Mouse (Mus musculus) erythroblast, adult 5-6 weeks (primary cell): Measurements from ENCODE around the gene Fam193a. TPM values are rescaled to one million over a fixed set of nuclear protein-coding genes. Genes with fewer than 3 reads are reported as not detected.

Source experiments
- ATAC-seq: replicated peaks from 2 replicates; pipeline ENCODE4 v1.8.0; 2016; ENCODE audit warnings: moderate number of reproducible peaks, mild to moderate bottlenecking, moderate TSS enrichment, inconsistent platforms; ENCODE audit not compliant: poor library complexity, low FRiP score, severe bottlenecking
- total RNA-seq, 2 experiments: library from RNA; stranded (forward) in 1 of 2; stranded (reverse) in 1 of 2; fragments of 150-400 nt in 1 of 2; fragments of 200-764, 138-1000 nt in 1 of 2; gene quantifications; 2 replicates each; pipeline versions ENCODE4 v1.2.3 to v1.2.4; 2015 to 2017; ENCODE audit warnings: low replicate concordance in 2 of 2

Gene Fam193a
- total RNA-seq, 2 experiments from 2014 or later: 12.5 to 18.1 TPM

DNA sequence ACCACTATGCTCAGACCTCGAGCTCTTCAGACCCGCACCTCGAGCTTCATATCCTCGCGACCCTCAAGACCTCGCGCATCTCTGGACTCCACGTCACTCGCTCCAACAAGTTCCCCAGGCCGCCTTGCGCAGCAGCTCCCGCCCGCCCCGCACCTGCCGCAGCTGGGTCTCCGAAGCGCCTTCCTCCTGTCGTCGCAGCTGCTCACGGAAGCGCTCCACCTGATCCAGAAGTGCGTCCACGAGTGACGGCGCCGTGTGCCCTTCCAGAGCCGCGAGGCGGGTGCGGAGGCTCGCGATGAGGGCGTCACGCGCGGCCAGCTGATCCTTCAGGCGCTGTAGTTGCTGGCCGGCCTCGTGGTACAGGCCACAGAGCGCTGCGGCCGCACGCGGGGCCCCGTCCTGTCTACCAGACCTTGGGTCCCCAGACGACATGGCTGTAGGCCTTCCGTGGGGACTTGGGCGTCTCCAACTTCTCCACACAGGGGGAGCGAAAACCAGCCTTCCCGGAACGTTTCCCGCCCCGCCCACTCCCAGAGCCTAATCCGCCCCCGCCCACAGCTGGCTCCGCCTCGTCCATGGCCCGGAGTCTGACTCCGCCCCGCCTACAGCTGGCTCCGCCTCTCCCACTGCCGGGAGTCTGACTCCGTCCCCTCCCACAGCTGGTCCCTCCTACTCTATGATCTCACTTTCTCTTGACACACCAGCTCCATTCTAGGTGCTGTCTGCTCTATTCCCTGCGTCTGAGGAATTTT lies 143.9 kb downstream of the Fam193a start, which contains the start of gene Tnip2:
TSS of gene Tnip2 (minus strand) at position 526 of the 752 bp plus-strand sequence.
- ATAC-seq: peak; percentile 96

DNA sequence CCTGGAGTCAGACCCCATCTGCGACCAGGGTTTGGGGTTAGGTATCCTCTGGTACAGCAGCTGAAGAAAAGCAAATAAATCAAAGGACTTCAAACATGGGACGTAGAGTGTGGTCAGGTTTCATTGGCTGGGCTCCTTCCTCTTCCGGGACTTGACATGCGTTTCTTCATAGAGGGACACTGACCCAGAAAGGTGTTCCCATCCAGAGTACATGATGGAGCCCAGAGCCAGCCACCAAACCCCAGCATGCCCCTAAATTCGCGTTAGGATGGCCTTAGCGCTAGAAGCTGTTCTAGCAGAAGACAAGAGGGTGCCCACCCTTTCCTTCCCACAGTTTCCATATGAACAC lies 144.5 kb downstream of the Fam193a start:
- ATAC-seq: no peak

DNA sequence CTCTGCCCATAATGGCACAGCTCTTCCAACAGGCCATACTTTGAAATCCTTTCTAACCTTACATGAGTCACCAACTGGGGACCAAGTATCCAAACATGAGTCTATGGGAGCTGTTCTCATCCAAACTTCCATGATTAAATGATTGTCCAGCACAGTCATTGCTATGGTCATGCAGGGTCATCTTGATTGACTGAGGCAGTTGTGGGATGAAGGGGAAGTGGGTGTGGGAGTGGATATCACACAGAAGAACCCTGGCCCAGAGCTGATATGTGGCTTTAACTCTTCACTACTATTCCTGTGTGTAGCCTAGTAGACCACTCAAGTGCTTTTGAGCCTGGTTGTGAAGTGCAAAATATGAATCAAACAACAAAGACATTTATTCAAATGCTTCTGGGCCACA lies 145.4 kb downstream of the Fam193a start:
- no peak for ATAC-seq

DNA sequence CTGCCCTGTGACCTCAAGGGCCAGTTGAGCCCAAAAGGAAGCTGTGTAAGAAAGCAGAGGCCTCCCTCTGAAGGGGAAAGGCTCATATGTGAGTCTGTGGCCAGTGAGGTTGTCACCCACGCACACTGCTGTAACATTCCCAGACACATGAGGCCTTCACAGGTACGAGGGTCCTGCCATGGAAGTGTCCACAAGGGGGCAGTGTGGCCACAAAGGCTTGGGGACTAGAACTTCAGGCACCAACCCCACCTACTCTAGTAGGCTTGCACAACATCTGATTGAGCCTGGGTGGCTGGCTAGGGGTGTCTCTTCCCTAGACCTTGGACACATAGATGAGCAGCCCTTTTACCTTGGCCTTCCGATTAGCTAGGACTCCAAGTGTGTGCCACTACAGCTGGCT lies 148.2 kb downstream of the Fam193a start:
- peak; percentile 58 for ATAC-seq

DNA sequence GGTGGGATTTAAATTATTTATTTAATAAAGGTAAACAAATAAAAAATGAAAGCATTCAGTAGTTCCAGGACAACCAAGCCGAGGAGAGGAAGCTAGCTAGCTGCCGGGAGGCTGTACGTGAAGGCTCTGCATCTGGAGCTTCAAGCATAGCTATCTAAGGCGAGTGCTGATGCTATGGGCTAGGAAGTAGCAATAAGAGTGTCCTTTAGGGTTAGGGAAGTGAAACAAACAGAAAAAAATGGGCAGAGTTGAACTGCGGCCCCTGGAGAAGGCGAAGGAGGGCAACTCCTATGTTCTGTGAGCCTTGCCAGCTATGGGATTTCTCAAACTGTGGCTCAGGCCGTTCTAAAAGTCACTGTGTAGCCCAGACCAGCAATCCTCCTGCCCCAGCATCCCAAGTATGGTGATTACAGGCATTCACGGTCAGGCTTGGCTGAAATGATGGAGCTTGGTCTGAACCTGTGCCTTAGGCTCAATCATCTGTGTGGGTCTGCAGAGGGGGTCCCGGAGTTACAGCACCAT lies 149.7 kb downstream of the Fam193a start:
- ATAC-seq: no peak

DNA sequence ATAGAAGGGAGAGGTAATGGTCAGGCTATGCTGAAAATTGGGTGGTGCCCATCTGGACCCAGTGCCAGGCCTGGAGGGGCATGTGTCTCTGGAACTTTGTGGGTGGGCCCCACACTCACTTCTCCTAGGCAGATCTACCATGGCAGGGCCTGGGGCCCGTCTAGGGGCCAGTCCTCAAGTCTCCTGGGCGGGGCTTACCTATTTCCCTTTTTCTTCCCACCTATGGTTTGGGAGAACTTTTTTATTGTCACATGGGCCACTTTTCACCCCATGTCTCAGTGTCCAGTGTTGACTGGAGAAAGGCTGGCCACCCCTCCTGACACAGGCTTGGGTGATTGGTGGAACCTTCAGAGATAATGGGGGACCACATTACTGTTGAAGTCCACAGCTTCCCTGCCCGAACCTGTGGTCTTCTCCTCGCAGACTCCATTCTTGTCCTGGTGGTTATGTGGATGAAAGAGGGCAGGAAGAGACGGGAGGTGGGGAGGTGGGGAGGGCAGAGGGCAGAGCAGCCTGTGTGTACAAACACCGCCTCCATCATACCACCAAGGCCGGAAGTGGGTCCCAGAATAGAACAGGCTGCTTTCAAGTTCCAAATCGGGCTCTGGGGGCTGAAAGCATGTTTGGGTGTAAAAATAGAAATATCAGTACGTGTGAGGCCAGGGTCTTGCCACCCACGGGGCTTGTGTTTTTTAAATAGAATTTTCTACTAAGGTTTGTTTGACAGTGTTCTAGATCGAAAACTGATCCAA lies 150.9 kb downstream of the Fam193a start:
- ATAC-seq: no peak

DNA sequence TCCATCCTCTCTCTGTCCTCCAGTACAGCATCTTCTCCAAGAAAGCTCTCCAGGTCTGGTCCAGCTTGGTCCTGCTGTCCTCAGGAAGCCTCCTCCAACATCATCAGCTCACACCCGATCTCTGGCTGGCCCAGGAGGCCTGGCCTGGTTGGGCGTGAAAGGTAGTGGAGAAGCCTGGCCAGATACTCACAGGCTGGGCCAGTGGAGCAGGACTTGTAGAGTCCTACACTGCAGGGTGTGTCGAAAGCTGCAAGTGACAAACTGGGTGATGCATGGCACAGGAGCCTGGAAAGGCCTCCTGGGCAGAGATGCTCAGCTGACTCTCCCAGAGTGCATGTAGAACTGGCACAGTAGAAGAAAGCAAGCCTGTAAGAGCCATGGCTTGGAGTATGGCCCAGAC lies 151.6 kb downstream of the Fam193a start:
- ATAC-seq: no peak

DNA sequence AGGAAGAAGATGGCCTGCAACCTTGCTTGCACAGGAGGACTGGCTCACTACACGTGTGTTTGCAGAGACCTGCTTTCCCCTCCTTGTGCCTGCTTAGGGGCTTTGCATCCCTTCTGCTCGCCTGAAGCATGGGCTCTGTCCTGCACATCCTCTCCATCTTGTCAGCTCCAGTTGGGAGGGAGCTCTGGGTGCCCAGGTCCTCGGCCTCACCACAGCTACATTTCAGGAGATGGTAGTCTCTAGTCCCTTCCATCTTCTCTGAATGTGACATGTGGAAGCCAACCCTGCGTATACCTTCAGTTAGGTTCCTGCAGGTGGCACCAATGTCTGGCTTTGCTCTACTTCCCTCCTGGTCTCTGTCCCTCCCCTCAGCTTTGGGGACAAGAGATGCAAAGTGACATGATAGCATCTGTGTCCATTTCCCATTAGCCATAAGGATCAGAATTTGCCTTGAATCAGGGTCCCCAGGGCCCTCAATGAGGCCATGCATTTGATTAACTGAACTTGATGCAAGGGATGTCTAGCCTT lies 154.3 kb downstream of the Fam193a start:
- ATAC-seq: no peak

DNA sequence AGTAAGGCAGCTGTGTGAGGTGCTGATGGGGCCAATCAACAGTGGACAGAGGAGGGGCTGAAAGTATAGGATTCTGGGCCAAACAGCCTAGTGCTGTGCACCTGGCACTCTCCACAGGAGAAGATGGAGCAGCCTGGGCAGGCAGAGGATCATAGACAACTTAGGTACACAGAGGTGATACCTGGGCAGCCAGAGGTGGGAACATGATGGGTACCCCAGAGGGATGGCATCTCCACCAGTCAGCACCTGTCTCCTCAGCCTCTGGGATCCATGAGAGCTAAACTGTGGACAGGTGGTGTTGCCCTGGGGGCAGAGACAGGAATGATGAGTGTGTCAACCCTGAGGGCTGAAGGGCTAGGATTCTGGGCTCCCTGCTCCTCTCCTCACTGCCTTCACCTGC lies 154.8 kb downstream of the Fam193a start:
- no peak for ATAC-seq

DNA sequence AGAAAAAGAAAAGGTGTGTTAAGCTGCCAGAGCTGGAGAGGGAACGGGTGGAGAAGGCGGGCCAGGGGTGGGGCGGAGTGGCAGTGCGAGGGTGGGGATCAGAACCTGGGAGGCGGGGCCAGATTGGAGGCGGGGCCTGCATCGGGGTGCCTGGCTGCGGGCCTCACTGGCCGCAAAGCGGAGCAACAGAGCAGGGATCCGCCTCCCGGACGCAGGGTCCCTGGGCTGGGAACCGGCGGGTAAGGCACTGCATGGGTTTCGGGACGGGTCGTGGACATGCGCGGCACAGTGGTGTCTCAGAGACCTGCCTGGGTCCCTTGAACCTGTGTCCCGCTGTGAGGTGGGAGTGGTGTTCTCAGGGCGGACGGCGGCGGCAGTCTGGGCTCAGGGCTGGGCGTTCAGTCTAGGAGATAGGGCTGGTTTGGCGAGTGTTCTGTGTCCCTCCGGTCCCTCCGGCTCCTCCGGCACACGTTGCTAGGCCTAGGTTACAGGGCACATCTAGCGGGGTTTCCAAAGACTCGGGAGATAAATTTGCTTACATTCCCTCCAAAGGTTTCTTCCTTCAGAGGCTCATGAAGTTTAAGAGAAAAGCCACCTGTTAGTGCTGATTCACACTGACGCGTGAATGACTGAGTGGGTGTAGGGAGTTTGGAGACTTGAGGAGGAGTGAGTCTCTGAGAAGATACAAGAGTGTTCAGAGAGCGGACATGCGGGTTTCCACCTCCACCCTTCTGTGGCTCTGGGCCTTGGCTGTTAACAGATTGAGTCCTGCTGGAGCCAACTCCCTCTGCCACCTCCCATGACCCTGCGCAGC lies 156.1 kb downstream of the Fam193a start, which contains the start of gene Sh3bp2:
TSS of gene Sh3bp2 (plus strand) at position 176 of the 814 bp plus-strand sequence.
- peak; percentile 93 for ATAC-seq

DNA sequence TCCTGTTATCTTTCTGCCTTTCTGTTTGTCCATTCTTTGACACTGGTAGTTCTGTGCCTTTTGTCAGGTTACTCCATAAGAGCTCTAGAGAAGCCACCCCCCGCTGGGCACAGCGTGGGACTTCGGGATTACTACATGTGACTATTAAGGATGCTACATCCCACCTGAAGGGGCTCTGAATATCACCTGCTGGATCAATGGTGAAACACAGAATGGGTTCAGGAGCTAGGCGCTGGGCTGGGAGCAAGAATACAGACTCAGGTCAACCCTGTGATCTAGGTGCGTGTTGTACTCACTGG lies 156.7 kb downstream of the Fam193a start:
- no peak for ATAC-seq

DNA sequence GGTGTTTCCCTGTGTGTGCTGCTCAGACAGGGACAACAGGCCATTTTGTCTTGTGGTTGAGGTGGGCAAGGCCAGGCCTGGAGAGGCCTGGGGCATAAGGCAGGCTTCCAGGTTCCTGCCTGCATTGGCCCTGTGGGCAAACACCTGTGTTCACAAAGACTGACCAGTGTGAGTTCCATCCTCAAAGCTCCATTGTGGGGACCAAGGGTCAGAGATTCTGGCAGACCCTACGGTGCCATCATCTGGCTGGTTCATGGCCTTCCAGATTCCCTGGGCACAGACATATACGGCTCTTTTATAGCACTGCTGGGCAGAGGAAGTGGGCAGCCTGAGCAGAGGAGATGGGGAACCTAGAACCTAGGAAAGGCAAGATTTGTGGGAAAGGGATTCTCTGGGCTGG lies 157.6 kb downstream of the Fam193a start:
- ATAC-seq: no peak

DNA sequence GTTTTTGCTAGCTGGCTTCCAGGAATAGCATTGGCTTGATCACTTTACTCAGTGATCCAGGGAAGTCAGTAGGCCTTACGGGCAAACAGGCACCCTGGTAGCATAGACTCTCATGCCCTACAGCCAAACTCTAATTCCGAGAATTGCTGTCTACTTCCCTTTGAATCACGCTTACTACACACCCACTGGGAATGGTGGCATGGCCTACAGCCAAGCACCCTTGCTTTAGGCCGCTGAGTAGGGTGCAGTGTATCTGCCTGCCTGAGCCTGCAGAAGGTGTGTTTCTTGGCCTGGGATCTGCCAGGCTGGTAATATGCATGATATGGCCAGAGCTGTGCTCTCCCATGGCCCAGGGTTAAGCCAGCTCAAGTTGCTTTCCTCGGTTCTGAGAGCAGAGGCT lies 159.0 kb downstream of the Fam193a start:
- no peak for ATAC-seq

DNA sequence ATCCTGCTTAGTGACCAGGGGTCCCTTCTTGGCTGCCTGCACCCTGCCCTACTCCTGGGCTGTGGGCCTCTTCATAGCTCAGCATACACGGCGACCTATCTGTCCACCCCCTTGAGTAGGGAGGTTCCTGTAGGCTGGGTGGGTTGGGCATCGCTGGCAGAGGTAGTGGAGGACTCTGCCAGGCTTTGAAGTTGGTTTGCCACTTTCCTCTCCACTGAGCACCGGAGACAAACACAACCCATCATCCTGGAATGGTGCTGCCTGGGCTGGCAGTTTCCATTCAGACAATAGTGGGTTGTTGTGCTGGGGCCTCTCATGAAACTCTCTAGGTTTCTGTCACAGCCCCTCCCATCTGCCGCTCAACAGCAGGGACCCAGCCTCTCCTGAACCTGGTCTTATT lies 160.4 kb downstream of the Fam193a start:
- no peak for ATAC-seq

DNA sequence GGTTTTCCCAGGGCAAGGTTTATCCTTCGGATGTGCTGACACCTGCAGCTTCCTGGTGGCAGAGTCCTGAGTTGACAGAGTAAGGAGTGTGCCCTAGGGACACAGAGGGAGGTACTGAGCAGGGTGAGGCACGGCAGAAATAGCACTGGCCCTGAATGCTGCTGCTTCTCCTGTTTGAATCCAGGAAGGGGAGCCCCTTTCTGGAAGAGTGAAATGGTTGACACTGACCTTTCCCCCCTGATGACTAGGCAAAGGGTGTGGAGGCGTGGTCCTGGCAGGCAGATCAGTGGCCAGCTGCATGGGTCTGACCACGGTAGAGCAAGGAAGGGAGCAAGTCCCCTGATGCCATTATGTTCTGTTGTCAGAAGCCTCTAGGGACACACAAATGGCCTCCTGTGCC lies 161.0 kb downstream of the Fam193a start:
- no peak for ATAC-seq

DNA sequence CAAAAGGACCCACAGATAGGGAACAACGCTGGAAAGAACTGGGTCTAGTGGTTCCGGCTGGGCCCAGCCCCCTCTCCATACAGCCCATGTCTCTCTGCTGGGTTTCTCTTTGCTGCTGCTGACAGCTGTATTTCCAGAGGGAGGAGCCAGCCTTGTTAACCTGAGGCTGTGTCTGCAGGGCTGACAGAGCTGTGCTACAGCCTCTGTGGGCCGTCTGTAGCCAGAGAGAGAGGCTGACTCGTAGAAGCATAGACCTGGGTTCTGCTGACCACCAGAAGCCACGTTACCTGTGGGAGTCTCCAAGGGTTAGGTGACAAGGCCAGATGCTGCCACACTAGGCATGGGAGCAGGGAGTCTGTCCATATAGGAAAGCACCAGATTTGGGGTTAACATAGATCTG lies 163.3 kb downstream of the Fam193a start:
- no peak for ATAC-seq

DNA sequence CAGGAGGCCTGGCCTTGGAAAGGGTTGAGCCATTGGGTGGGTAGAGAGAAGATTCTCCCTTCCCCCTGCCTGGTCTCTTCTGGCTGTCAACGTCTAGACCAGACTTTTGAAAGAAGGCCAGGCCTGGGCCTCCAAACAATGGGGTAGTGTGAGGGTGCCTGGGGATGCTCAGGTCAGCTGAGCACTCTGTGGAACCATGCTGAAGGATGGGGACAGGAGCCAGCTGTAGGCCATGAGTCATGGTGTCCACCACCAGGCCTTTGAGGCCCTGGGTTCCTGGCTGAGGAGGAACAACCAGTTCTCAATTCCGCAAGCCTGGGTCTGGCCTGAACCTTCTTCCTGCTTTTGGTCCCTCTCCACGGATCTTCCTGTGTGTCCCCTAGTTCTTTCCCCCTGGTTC lies 164.1 kb downstream of the Fam193a start:
- no peak for ATAC-seq

DNA sequence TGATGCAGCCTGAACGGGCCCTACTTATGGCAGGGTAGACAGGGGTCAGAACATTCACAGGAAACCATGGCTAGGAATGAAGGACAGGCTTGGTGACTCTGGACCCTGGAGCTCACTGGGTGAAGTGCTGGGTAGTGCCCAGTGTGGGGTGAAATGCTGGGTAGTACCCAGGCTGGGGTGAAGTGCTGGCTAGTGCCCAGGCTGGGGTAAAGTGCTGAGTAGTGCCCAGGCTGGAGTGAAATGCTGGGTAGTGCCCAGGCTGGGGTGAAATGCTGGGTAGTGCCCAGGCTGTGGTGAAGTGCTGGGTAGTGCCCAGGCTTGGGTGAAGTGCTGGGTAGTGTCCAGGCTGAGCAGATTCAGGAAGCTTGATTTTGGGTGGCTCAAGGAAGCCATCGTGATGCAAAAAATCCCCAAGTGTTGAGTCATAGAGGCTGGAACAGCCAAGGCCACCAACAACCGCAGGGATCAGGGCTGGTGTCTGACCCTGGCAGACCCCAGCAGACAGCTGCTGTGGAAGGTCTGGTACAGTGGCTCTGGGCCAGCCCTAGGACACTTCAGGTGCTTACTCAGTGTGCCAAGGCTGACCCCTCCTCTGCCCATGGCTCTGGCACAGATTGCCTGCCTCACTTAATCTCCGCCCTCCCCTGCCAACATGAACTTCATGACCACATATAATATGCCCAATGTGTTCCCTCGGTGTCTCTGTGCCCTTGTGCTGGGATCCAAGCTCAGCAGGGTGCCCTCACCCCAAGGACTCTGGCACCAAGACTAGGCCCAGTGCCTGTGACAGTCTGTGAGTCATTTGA lies 165.2 kb downstream of the Fam193a start:
- no peak for ATAC-seq

DNA sequence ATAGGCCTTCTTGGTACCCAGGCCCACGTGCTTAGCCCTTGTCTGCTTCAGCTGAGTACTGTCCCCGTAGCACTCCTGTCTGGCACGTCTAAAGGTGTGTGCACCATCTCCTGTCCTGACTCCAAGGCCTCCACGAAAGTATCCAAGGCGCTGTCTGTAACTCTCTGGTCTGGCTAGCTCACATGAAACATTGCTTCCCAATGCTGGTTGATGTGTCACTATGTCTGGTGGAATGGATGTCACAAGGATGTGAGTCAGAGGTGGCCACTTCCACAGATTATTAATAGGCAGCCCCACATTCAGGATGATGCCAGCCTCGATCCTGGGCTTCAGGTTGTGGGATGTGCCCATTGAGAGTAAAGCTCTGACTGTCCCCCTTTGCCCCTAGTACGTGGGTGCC lies 166.1 kb downstream of the Fam193a start:
- no peak for ATAC-seq
